Mouse (Mus musculus) lung, embryonic 16.5 days (tissue): Measurements from ENCODE around the gene Bsg. TPM values are rescaled to one million over a fixed set of nuclear protein-coding genes. Genes with fewer than 3 reads are reported as not detected.

Experiments
- ATAC-seq: fragments of 200-750 bp; cut with Nextera tagmentation; 2 replicates; pipeline ENCODE4 v1.8.0; 2017; ENCODE audit warnings: low read depth, mild to moderate bottlenecking, moderate library complexity
- H3K27ac ChIP-seq: fragments of 300-500 bp; sonication (generic); 2 replicates; pipeline ENCODE4 v1.5.1; 2014; ENCODE audit warnings: mild to moderate bottlenecking, control low read depth, low read length
- H3K27me3 ChIP-seq: fragments of 300-500 bp; sonication (generic); 2 replicates; pipeline ENCODE4 v1.6.1; 2014; ENCODE audit warnings: low read depth, low read length, mixed read lengths; ENCODE audit not compliant: control insufficient read depth, insufficient read depth
- H3K36me3 ChIP-seq: fragments of 300-500 bp; sonication (generic); 2 replicates; pipeline ENCODE4 v1.6.1; 2014; ENCODE audit warnings: low read length; ENCODE audit not compliant: control insufficient read depth, insufficient read depth
- H3K4me1 ChIP-seq: fragments of 300-500 bp; sonication (generic); replicated peaks from 2 replicates; pipeline ENCODE4 v1.6.1; 2014; ENCODE audit warnings: low read length, mixed read lengths; ENCODE audit not compliant: control insufficient read depth, insufficient read depth
- H3K4me2 ChIP-seq: fragments of 300-500 bp; sonication (generic); 2 replicates; pipeline ENCODE4 v1.6.1; 2014; ENCODE audit warnings: low read depth, low read length, control low read depth
- H3K4me3 ChIP-seq: fragments of 300-500 bp; sonication (generic); 2 replicates; pipeline ENCODE4 v1.5.1; 2014; ENCODE audit warnings: mild to moderate bottlenecking, low read length, control low read depth
- H3K9ac ChIP-seq: fragments of 300-500 bp; sonication (generic); 2 replicates; pipeline ENCODE4 v1.6.1; 2014; ENCODE audit warnings: low read length, control low read depth
- H3K9me3 ChIP-seq: fragments of 300-500 bp; sonication (generic); 2 replicates; pipeline ENCODE4 v1.6.1; 2016; ENCODE audit warnings: low read length; ENCODE audit not compliant: control insufficient read depth
- WGBS: fragments of 180-500 bp; shearing (Covaris S2); extraction: QIAGEN DNeasy Blood & Tissue Kit; methylation state at CpG from one replicate; pipeline ENCODE4 v1.1.7; 2014; 5-methylcytosine and 5-hydroxymethylcytosine counted together
- polyA plus RNA-seq: library from polyadenylated mRNA; unstranded; fragments of >200 nt; fragmentation: Nextera tagmentation; extraction: Ambion mirVana; gene quantifications from 2 replicates; pipeline ENCODE4 v1.2.1, GENCODE M21; 2015

The Bsg gene
- polyA plus RNA-seq, 1 experiment from 2014 or later = 1,174 TPM

DNA sequence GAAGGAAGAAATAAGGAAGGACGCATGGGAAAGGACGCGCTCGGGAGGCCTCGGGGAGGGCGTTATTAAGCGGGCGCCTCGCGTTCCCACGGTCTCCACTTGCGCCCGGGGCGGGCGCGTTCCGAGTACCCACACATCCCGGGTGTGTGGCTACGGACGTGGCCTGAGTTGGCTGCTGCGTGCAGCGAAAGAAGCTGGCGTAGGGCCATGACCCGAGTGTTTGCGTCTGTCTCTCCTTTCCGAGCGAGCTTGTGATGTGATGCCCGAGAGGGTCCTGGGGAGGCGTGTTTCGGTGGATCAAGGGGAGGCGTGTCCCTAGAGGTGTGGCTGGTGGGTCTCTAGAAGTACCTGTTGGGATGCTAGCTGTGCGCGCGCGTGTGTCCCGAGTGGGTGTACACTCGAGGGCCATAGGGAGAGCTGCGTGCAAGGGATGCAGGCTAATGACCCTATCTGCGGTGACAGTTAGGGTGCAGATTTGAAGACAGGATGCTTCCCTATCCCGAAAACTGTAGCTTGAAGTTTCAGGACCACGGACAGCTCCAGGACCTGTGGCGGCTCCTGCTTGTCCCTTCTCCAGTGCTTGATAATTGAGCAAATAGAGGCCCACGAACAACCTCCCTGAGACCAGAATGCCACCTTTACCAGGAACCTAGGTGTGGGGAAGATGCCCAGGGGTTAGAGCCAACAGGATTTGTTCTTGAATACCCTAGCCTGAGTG is 13.5 kb downstream of the Bsg start:
- Histone ChIP-seq H3K9me3 (no peaks in the 10 kb centered on the region), H3K36me3 (no peaks in the 10 kb centered on the region), H3K4me1 (peaks cover 13% of the 10 kb centered on the region), H3K4me2 (peak overlapping the region; percentile 79; the same call in 1 of the 2 replicates), H3K9ac (no peak overlapping the region), H3K27me3 (peaks cover 37% of the 10 kb centered on the region), H3K4me3 (peak overlapping the region; percentile 14; the same call in 1 of the 2 replicates), H3K27ac (no peak overlapping the region)
- WGBS = 5% methylated on average over 43 of the region's 43 CpGs
- ATAC-seq = no peak

- H3K4me2 ChIP-seq = no peak overlapping the region
- WGBS = 52% methylated on average over 5 of the region's 5 CpGs
- H3K4me3 ChIP-seq = no peak overlapping the region
- no peaks in the 10 kb centered on the region for H3K9me3 ChIP-seq
- ATAC-seq = no peak
- H3K27me3 ChIP-seq = peaks cover 24% of the 10 kb centered on the region
- no peak overlapping the region for H3K9ac ChIP-seq
- no peaks in the 10 kb centered on the region for H3K36me3 ChIP-seq
- H3K4me1 ChIP-seq = peaks cover 13% of the 10 kb centered on the region
- no peak overlapping the region for H3K27ac ChIP-seq
These were observed 16.8 kb downstream of the Bsg start for GRCm38 (mm10) chr10:79721089-79721488.

GRCm38 (mm10) chr10:79723047-79723446 is 18.8 kb downstream of the Bsg start:
- Histone ChIP-seq H3K9ac (no peak overlapping the region), H3K27ac (no peak overlapping the region), H3K27me3 (peaks cover 5% of the 10 kb centered on the region; the same call in 1 of the 2 replicates), H3K4me3 (no peak overlapping the region), H3K9me3 (no peaks in the 10 kb centered on the region), H3K4me2 (no peak overlapping the region), H3K36me3 (no peaks in the 10 kb centered on the region), H3K4me1 (no peaks in the 10 kb centered on the region)
- no peak for ATAC-seq
- 57% methylated on average over 6 of the region's 6 CpGs for WGBS

- Histone ChIP-seq H3K27me3 (no peaks in the 10 kb centered on the region; the same call in 1 of the 2 replicates), H3K4me1 (no peaks in the 10 kb centered on the region), H3K9ac (no peak overlapping the region), H3K4me3 (no peak overlapping the region), H3K27ac (no peak overlapping the region), H3K36me3 (no peaks in the 10 kb centered on the region), H3K9me3 (no peaks in the 10 kb centered on the region), H3K4me2 (no peak overlapping the region)
- WGBS = 71% methylated on average over 7 of the region's 7 CpGs
- ATAC-seq = no peak
These were observed 19.4 kb downstream of the Bsg start for GRCm38 (mm10) chr10:79723692-79724091.

DNA sequence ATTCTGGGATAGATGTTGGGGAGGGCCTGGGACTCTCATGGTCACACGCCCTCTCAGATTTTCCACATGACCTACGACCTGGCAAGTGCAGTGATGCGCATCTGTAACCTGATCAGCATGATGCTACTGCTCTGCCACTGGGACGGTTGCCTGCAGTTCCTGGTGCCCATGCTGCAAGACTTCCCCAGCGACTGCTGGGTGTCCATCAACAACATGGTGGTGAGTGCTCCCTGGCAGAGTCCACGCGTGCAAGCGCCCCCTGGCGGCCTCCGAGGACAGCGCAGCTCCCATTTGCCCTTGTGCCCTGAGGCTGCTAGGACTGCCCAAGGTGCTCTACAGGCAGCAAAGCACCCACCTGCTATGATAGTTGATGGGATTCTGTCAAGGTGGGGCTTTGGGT is 21.8 kb downstream of the Bsg start:
- ATAC-seq = no peak
- Histone ChIP-seq H3K4me3 (no peak overlapping the region), H3K36me3 (no peaks in the 10 kb centered on the region), H3K9ac (no peak overlapping the region), H3K9me3 (no peaks in the 10 kb centered on the region), H3K27me3 (no peaks in the 10 kb centered on the region), H3K4me2 (no peak overlapping the region), H3K27ac (no peak overlapping the region), H3K4me1 (no peaks in the 10 kb centered on the region)
- WGBS = 35% methylated on average over 11 of the region's 11 CpGs

DNA sequence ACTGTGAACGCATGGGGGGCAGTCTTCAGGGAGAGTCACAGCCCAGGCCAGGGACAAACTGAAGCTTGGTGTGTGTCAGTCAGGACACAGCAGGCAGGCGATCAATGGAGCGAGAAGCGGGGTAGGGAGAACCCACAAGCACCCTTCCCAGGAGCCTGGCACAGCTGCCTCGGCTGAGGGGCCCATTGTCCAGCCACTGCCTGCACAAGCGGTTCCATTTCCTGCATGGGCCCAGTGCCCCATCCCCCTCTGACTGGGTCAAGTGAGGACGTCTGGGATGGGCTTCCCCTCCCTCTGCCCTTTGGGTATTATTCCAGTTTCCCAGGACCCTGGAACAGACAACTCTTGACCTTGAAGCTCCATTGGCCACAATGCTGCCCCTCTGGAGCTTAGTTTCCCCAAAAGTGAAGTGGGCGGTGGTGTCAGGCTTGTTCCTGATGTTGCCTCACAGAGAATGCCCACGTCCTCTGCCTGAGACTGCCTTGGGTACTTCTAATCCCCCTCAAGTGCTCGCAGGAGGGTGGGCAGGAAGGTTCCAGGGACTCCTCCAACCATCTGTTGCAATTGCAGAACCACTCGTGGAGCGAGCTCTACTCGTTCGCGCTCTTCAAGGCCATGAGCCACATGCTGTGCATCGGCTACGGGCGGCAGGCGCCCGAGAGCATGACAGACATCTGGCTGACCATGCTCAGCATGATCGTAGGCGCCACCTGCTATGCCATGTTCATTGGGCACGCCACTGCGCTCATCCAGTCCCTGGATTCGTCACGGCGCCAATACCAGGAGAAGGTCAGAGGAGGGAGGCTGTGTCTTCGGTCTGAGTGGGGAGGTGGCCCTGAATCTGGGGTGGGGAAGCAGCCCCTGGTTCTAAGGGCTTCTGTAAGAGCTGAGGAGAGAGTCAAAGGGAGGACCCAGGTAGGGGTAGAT is 24.3 kb downstream of the Bsg start:
- 65% methylated on average over 28 of the region's 28 CpGs for WGBS
- Histone ChIP-seq H3K36me3 (peaks cover under 1% of the 10 kb centered on the region; the same call in 1 of the 2 replicates), H3K9ac (no peak overlapping the region), H3K27me3 (no peaks in the 10 kb centered on the region), H3K9me3 (no peaks in the 10 kb centered on the region), H3K4me3 (no peak overlapping the region), H3K4me1 (no peaks in the 10 kb centered on the region), H3K4me2 (no peak overlapping the region), H3K27ac (no peak overlapping the region)
- ATAC-seq = no peak

- Histone ChIP-seq H3K9me3 (no peaks in the 10 kb centered on the region), H3K4me1 (no peaks in the 10 kb centered on the region), H3K9ac (no peak overlapping the region), H3K27me3 (no peaks in the 10 kb centered on the region), H3K36me3 (peaks cover 9% of the 10 kb centered on the region), H3K4me3 (no peak overlapping the region), H3K4me2 (no peak overlapping the region), H3K27ac (no peak overlapping the region)
- WGBS = 66% methylated on average over 13 of the region's 13 CpGs
- 0 out of 2 replicates have a peak, but pooled peaks have one; percentile 51 for ATAC-seq
These were observed 25.2 kb downstream of the Bsg start for GRCm38 (mm10) chr10:79729357-79729965.

DNA sequence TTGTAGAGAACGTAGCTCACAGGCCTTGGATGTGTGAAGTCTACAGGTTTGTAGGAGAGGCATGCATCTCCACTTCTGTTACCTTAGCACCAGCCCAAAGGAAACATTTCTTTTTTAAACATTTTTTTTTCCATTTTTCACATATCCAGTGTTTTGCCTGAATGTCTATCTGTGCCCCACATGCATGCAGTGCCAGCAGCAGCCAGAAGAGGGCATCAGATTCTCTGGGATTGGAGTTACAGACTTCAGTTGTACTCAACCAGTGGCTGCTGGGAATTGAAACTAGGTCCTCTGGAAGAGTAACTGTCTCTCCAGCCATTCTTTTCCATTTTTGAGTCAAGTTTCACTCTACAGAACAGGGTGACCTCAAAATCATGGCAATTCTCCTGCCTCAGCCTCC is 28.2 kb downstream of the Bsg start:
- H3K36me3 ChIP-seq = peaks cover 32% of the 10 kb centered on the region
- 95% methylated on average over 1 of the region's 1 CpGs for WGBS
- no peak for ATAC-seq
- H3K4me2 ChIP-seq = no peak overlapping the region
- no peaks in the 10 kb centered on the region for H3K4me1 ChIP-seq
- H3K4me3 ChIP-seq = no peak overlapping the region
- H3K9me3 ChIP-seq = peaks cover 19% of the 10 kb centered on the region
- H3K27me3 ChIP-seq = peaks cover 3% of the 10 kb centered on the region; the same call in 1 of the 2 replicates
- no peak overlapping the region for H3K27ac ChIP-seq
- no peak overlapping the region for H3K9ac ChIP-seq

DNA sequence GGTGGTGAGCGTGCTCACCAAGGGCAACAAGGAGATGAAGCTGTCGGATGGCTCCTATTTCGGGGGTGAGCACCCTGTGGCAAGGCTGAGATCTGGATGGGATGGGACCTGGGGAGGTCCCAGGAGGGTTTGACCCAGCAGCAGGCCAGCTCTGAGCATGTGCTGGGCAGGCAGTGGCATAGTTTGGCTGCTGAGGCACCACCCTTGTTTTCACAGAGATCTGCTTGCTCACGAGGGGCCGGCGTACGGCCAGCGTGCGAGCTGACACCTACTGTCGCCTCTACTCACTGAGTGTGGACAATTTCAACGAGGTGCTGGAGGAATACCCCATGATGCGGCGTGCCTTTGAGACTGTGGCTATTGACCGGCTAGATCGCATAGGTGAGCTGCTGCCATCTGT is 29.6 kb downstream of the Bsg start:
- WGBS = 92% methylated on average over 15 of the region's 15 CpGs
- no peak for ATAC-seq
- H3K9me3 ChIP-seq = peaks cover 31% of the 10 kb centered on the region
- peaks cover 46% of the 10 kb centered on the region for H3K36me3 ChIP-seq
- H3K4me1 ChIP-seq = no peaks in the 10 kb centered on the region
- H3K27me3 ChIP-seq = peaks cover 3% of the 10 kb centered on the region; the same call in 1 of the 2 replicates
- H3K4me3 ChIP-seq = no peak overlapping the region
- no peak overlapping the region for H3K27ac ChIP-seq
- H3K4me2 ChIP-seq = no peak overlapping the region
- H3K9ac ChIP-seq = no peak overlapping the region
